Mouse (Mus musculus): ENCODE results near the gene Rbpms2. TPM values are rescaled to one million over a fixed set of nuclear protein-coding genes. Genes with fewer than 3 reads are reported as not detected.

Gene Rbpms2
- total and polyA plus RNA-seq, 2 experiments: 9.8 to 110 TPM

GRCm38 (mm10) chr9:65624266-65624665 lies 5.2 kb upstream of the Rbpms2 start:
- peaks cover 32% of the 10 kb centered on the region for H3K4me1 ChIP-seq (ENCODE audit: control insufficient read depth, insufficient read depth, low read length)
- peak; percentile 84 for DNase-seq (ENCODE audit: extremely low read depth, low read depth, low spot score)
- WGBS: 37% methylated on average over 2 of the region's 2 CpGs
- H3K79me2 ChIP-seq (ENCODE audit: control insufficient read depth, insufficient read depth, low read length): no peaks in the 10 kb centered on the region
- no peak overlapping the region for H3K9ac ChIP-seq (ENCODE audit: low read depth, low read length)
- no peaks in the 10 kb centered on the region for H3K27me3 ChIP-seq (ENCODE audit: control insufficient read depth, insufficient read depth, low read length)
- no peak overlapping the region for H3K4me3 ChIP-seq (ENCODE audit: insufficient read depth, low read depth, low read length)
- H3K27ac ChIP-seq (replicated peaks; ENCODE audit: insufficient read depth, low read depth, low read length): peak overlapping the region; percentile 78
- H3K36me3 ChIP-seq (ENCODE audit: control insufficient read depth, insufficient read depth, low read length): no peaks in the 10 kb centered on the region
- no peak for TF ChIP-seq POLR2A (IDR thresholded peaks at IDR 0.05; ENCODE audit: extremely low read depth, insufficient read depth, low read length)
- no peak for TF ChIP-seq CTCF (IDR thresholded peaks at IDR 0.05; ENCODE audit: low read depth, low read length)

GRCm38 (mm10) chr9:65629767-65630630 lies 551 bp downstream of the Rbpms2 start:
- DNase-seq (ENCODE audit: extremely low read depth, low read depth, low spot score): peak; percentile 59
- Histone ChIP-seq H3K9ac (ENCODE audit: low read depth, low read length) (peak overlapping the region; percentile 96), H3K4me3 (ENCODE audit: insufficient read depth, low read depth, low read length) (peak overlapping the region; percentile 86), H3K4me1 (ENCODE audit: control insufficient read depth, insufficient read depth, low read length) (peaks cover 14% of the 10 kb centered on the region), H3K27me3 (ENCODE audit: control insufficient read depth, insufficient read depth, low read length) (no peaks in the 10 kb centered on the region), H3K79me2 (ENCODE audit: control insufficient read depth, insufficient read depth, low read length) (peaks cover 24% of the 10 kb centered on the region; the same call in 1 of the 2 replicates), H3K27ac (replicated peaks; ENCODE audit: insufficient read depth, low read depth, low read length) (peak overlapping the region; percentile 92), H3K36me3 (ENCODE audit: control insufficient read depth, insufficient read depth, low read length) (no peaks in the 10 kb centered on the region)
- TF ChIP-seq POLR2A (IDR thresholded peaks at IDR 0.05; ENCODE audit: extremely low read depth, insufficient read depth, low read length) (0 out of 2 replicates have a peak, but pooled peaks have one; percentile 19), CTCF (IDR thresholded peaks at IDR 0.05; ENCODE audit: low read depth, low read length) (no peak)
- under 1% methylated on average over 71 of the region's 83 CpGs for WGBS

GRCm38 (mm10) chr9:65630631-65631353 lies 1.3 kb downstream of the Rbpms2 start:
- TF ChIP-seq CTCF (IDR thresholded peaks at IDR 0.05; ENCODE audit: low read depth, low read length) (no peak), POLR2A (IDR thresholded peaks at IDR 0.05; ENCODE audit: extremely low read depth, insufficient read depth, low read length) (0 out of 2 replicates have a peak, but pooled peaks have one; percentile 5)
- no peaks in the 10 kb centered on the region for H3K27me3 ChIP-seq (ENCODE audit: control insufficient read depth, insufficient read depth, low read length)
- H3K27ac ChIP-seq (replicated peaks; ENCODE audit: insufficient read depth, low read depth, low read length): peak overlapping the region; percentile 92
- peaks cover 24% of the 10 kb centered on the region; the same call in 1 of the 2 replicates for H3K79me2 ChIP-seq (ENCODE audit: control insufficient read depth, insufficient read depth, low read length)
- peak overlapping the region; percentile 96 for H3K9ac ChIP-seq (ENCODE audit: low read depth, low read length)
- peaks cover 14% of the 10 kb centered on the region for H3K4me1 ChIP-seq (ENCODE audit: control insufficient read depth, insufficient read depth, low read length)
- peak; percentile 57 for DNase-seq (ENCODE audit: extremely low read depth, low read depth, low spot score)
- 2% methylated on average over 78 of the region's 78 CpGs for WGBS
- no peaks in the 10 kb centered on the region for H3K36me3 ChIP-seq (ENCODE audit: control insufficient read depth, insufficient read depth, low read length)
- peak overlapping the region; percentile 86 for H3K4me3 ChIP-seq (ENCODE audit: insufficient read depth, low read depth, low read length)

- H3K4me1 ChIP-seq (ENCODE audit: control insufficient read depth, insufficient read depth, low read length): peaks cover 11% of the 10 kb centered on the region; the same call in 1 of the 2 replicates
- H3K36me3 ChIP-seq (ENCODE audit: control insufficient read depth, insufficient read depth, low read length): no peaks in the 10 kb centered on the region
- peak overlapping the region; percentile 92 for H3K27ac ChIP-seq (replicated peaks; ENCODE audit: insufficient read depth, low read depth, low read length)
- H3K79me2 ChIP-seq (ENCODE audit: control insufficient read depth, insufficient read depth, low read length): peaks cover 27% of the 10 kb centered on the region; the same call in 1 of the 2 replicates
- 30% methylated on average over 16 of the region's 16 CpGs for WGBS
- DNase-seq (ENCODE audit: extremely low read depth, low read depth, low spot score): no peak
- peak overlapping the region; percentile 96 for H3K9ac ChIP-seq (ENCODE audit: low read depth, low read length)
- peak overlapping the region; percentile 86 for H3K4me3 ChIP-seq (ENCODE audit: insufficient read depth, low read depth, low read length)
- TF ChIP-seq POLR2A (IDR thresholded peaks at IDR 0.05; ENCODE audit: extremely low read depth, insufficient read depth, low read length): no peak
- TF ChIP-seq CTCF (IDR thresholded peaks at IDR 0.05; ENCODE audit: low read depth, low read length): no peak
- no peaks in the 10 kb centered on the region for H3K27me3 ChIP-seq (ENCODE audit: control insufficient read depth, insufficient read depth, low read length)
These were observed 2.0 kb downstream of the Rbpms2 start for GRCm38 (mm10) chr9:65631354-65632021.

GRCm38 (mm10) chr9:65635766-65636165 lies 6.3 kb downstream of the Rbpms2 start:
- Histone ChIP-seq H3K27ac (replicated peaks; ENCODE audit: insufficient read depth, low read depth, low read length) (no peak overlapping the region), H3K36me3 (ENCODE audit: control insufficient read depth, insufficient read depth, low read length) (no peaks in the 10 kb centered on the region), H3K4me1 (ENCODE audit: control insufficient read depth, insufficient read depth, low read length) (peaks cover 8% of the 10 kb centered on the region; the same call in 1 of the 2 replicates), H3K4me3 (ENCODE audit: insufficient read depth, low read depth, low read length) (no peak overlapping the region), H3K9ac (ENCODE audit: low read depth, low read length) (no peak overlapping the region), H3K27me3 (ENCODE audit: control insufficient read depth, insufficient read depth, low read length) (no peaks in the 10 kb centered on the region), H3K79me2 (ENCODE audit: control insufficient read depth, insufficient read depth, low read length) (peaks cover 47% of the 10 kb centered on the region; the same call in 1 of the 2 replicates)
- 95% methylated on average over 1 of the region's 1 CpGs for WGBS
- TF ChIP-seq CTCF (IDR thresholded peaks at IDR 0.05; ENCODE audit: low read depth, low read length) (no peak), POLR2A (IDR thresholded peaks at IDR 0.05; ENCODE audit: extremely low read depth, insufficient read depth, low read length) (no peak)
- no peak for DNase-seq (ENCODE audit: extremely low read depth, low read depth, low spot score)

All from liver, adult 2 months (tissue).